Mouse (Mus musculus): ENCODE data around the gene Pcsk5. TPM values are rescaled to one million over a fixed set of nuclear protein-coding genes. Genes with fewer than 3 reads are reported as not detected.

Pcsk5 gene
- polyA plus RNA-seq, 1 experiment from 2014 or later = 20.1 TPM

DNA sequence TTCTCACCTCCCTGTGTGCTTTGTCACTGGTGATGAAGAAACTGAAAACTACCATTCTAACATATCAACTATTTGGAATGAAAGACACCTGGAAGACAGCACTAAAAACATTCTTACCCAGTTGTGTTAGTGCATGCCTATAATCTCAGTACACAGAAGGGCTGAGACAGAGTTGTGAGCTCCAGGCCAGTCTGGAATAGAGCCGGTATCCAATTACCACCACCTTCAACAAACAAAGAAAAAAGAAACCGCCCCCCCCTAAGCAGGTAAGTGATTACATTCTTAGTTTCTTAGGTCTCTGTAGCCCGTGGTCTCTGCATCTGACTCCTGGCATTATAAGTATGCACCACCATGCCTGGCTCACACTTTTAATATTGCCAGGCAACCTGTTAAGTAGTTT, 444.6 kb downstream of the Pcsk5 start:
- H3K4me1 ChIP-seq (replicated peaks) = peaks cover 6% of the 10 kb centered on the region; the same call in 1 of the 2 replicates
- no peak overlapping the region for H3K9ac ChIP-seq (replicated peaks)
- peaks cover 16% of the 10 kb centered on the region for H3K36me3 ChIP-seq
- no peak overlapping the region for H3K4me3 ChIP-seq (replicated peaks)
- H3K9me3 ChIP-seq = no peaks in the 10 kb centered on the region
- ATAC-seq (ENCODE audit: insufficient number of reproducible peaks, insufficient read depth, low FRiP score, low TSS enrichment, low read depth) = no peak
- no peak overlapping the region for H3K27ac ChIP-seq
- H3K4me2 ChIP-seq = peak overlapping the region; percentile 66
- whole genome bisulfite sequencing = 13% methylated on average over 3 of the region's 3 CpGs
- H3K27me3 ChIP-seq = 0 out of 2 replicates have a peak, but pooled peaks cover 4% of the 10 kb centered on the region

DNA sequence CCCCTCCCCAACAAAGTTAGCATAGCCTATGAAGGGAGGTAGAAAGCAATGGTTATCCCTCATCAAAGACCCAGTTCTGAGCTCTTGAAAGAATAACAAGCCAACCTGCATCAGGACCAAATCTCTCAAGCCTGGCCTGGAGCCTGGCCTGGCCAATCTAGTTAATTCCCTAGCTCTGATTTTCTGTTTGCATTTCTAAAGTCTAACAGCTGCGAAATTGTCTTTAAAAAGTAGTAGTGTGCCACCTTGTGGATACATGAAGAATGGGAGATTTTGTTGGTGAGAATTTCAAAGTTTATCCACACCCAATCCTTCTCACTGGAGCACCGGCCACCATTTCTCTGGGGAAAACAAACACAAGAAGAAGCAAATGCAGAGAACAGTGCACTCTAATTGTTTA, 449.0 kb downstream of the Pcsk5 start:
- Histone ChIP-seq H3K9ac (replicated peaks) (no peak overlapping the region), H3K27ac (no peak overlapping the region), H3K9me3 (no peaks in the 10 kb centered on the region), H3K4me2 (no peak overlapping the region), H3K27me3 (0 out of 2 replicates have a peak, but pooled peaks cover 4% of the 10 kb centered on the region), H3K4me3 (replicated peaks) (no peak overlapping the region), H3K36me3 (no peaks in the 10 kb centered on the region), H3K4me1 (replicated peaks) (no peaks in the 10 kb centered on the region)
- no peak for ATAC-seq (ENCODE audit: insufficient number of reproducible peaks, insufficient read depth, low FRiP score, low TSS enrichment, low read depth)
- 26% methylated on average over 2 of the region's 2 CpGs for WGBS

DNA sequence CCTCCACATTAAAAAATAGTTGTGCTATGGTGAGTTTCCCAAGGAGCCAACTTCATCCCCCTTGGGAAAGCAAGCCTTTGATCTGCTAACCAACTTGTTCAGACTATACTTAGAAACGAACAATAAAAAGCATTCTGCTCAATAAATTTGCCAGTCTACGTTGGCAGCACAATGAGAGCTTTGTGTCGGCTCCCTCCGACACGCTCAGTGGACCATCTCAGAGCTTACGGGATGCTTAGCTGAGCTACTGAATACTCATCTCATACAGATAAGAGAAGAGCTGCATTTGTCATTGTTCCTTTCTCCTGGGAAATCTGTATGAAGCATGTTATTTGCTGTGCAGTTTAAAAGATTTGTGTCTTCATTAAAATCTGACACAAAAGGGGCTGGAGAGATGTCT, 451.0 kb downstream of the Pcsk5 start:
- Histone ChIP-seq H3K36me3 (no peaks in the 10 kb centered on the region), H3K9me3 (no peaks in the 10 kb centered on the region), H3K4me1 (replicated peaks) (no peaks in the 10 kb centered on the region), H3K9ac (replicated peaks) (no peak overlapping the region), H3K27me3 (0 out of 2 replicates have a peak, but pooled peaks cover 2% of the 10 kb centered on the region), H3K4me3 (replicated peaks) (no peak overlapping the region), H3K27ac (no peak overlapping the region), H3K4me2 (no peak overlapping the region)
- ATAC-seq (ENCODE audit: insufficient number of reproducible peaks, insufficient read depth, low FRiP score, low TSS enrichment, low read depth) = no peak
- 64% methylated on average over 6 of the region's 6 CpGs for WGBS

DNA sequence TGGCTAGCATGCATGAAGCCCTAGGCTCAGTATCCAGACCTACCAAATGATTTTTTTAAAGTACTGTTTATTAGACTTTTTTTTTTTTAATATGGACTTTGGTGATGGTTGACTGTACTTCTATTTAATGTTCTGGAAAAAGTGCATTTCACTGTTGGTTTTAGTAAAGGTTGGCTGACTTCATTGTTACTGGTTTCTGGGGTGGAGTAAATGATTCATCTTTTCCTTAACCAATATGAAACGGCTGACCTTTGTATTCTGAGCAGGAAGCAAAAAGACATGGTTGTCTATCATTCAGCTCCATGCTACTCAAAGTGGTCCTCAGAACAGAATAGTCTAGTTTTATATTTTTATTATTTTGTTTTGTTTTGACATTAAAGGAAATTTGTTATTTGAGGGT, 452.0 kb downstream of the Pcsk5 start:
- Histone ChIP-seq H3K36me3 (no peaks in the 10 kb centered on the region), H3K4me1 (replicated peaks) (no peaks in the 10 kb centered on the region; the same call in 1 of the 2 replicates), H3K9ac (replicated peaks) (no peak overlapping the region), H3K27me3 (no peaks in the 10 kb centered on the region), H3K4me3 (replicated peaks) (no peak overlapping the region), H3K9me3 (no peaks in the 10 kb centered on the region), H3K27ac (no peak overlapping the region), H3K4me2 (no peak overlapping the region)
- 88% methylated on average over 1 of the region's 1 CpGs for whole genome bisulfite sequencing
- no peak for ATAC-seq (ENCODE audit: insufficient number of reproducible peaks, insufficient read depth, low FRiP score, low TSS enrichment, low read depth)

DNA sequence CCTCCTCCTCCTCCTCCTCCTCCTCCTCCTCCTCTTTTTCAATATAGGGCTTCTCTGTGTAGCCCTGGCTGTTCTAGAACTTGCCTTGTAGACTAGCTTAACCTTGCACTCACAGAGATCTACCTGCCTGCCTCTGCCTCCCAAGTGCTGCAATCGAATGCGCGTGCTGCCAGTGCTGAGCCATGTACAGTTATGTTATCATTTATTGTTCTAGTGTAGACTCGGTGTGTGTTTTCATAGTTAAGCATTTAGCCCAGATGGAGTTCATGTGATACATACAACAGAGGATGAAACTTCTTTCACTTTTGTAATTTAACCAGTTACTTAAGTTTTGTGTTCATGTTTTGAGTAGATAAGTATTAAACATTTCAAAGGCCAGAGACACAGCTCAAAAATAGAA, 452.4 kb downstream of the Pcsk5 start:
- WGBS = 93% methylated on average over 4 of the region's 4 CpGs
- Histone ChIP-seq H3K27me3 (no peaks in the 10 kb centered on the region), H3K9ac (replicated peaks) (no peak overlapping the region), H3K36me3 (no peaks in the 10 kb centered on the region), H3K4me1 (replicated peaks) (no peaks in the 10 kb centered on the region; the same call in 1 of the 2 replicates), H3K4me2 (no peak overlapping the region), H3K4me3 (replicated peaks) (no peak overlapping the region), H3K9me3 (no peaks in the 10 kb centered on the region), H3K27ac (no peak overlapping the region)
- no peak for ATAC-seq (ENCODE audit: insufficient number of reproducible peaks, insufficient read depth, low FRiP score, low TSS enrichment, low read depth)

DNA sequence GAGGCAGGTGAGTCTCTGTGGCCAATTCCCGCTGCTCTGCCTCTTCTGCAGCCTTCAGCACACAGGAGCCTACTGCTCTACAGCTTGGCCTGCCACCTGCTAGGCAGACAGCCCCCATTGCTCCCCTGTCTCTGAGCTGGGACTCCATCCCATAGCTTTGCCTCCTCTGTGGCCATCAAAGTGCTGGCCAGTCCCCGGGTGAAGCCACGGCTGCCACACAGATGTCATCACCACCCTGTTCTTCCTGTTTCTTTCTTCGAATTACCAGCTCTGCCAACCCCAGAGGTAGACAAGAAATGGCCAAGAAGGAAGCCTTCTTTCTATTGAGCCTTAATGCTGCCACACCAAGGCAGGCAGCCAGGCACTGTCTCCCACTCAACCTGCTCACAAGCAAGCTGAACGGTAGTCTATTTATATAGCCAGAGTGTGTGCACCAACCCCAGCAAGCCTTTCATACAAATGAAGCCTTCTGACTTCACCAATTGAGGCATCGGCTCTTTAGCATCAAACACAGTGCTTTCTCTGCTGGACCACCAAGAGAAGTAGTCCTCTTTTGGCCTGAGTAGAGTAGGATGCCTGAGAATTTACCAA, 454.5 kb downstream of the Pcsk5 start:
- no peaks in the 10 kb centered on the region for H3K36me3 ChIP-seq
- no peaks in the 10 kb centered on the region for H3K27me3 ChIP-seq
- ATAC-seq (ENCODE audit: insufficient number of reproducible peaks, insufficient read depth, low FRiP score, low TSS enrichment, low read depth) = no peak
- no peaks in the 10 kb centered on the region for H3K9me3 ChIP-seq
- WGBS = 79% methylated on average over 6 of the region's 6 CpGs
- H3K4me2 ChIP-seq = no peak overlapping the region
- H3K4me1 ChIP-seq (replicated peaks) = no peaks in the 10 kb centered on the region; the same call in 1 of the 2 replicates
- H3K27ac ChIP-seq = no peak overlapping the region
- no peak overlapping the region for H3K4me3 ChIP-seq (replicated peaks)
- H3K9ac ChIP-seq (replicated peaks) = no peak overlapping the region
